Mouse (Mus musculus): ENCODE measurements at regions not wholly inside any gene's neighbourhood (a gene's known extent, or its start where the extent isn't known, plus 50 kb on each side); places are given as distances from the start of the nearest gene placed in this dataset.

DNA sequence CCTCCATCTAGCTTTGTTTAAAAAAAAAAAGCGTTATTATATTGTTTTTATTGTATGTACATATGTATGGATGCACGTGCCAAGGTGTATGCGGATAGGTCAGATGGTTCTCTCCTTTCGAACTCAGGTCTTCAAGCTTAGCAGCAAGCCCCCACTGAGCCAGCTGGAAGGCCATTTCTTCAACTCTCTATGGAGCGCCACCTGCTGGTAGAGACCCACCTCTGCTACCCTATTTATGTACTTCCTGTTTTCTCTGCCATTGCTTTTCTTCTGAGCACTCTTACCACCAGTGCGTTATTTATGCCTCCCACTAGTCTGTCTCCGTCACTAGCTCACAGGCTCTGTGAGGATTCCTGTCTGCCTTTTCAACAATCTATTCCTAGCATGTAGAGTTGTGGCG is 91.5 kb upstream of the Rpl38 start:
- TF ChIP-seq EP300 (IDR thresholded peaks at IDR 0.05; ENCODE audit: insufficient read depth, low read depth, low read length) (no peak), CTCF (IDR thresholded peaks at IDR 0.05) (peak; percentile 27; the same call in 1 of the 2 replicates), POLR2A (IDR thresholded peaks at IDR 0.05; ENCODE audit: insufficient read depth, low read depth, low read length) (no peak)
- WGBS: 81% methylated on average over 8 of the region's 8 CpGs
- intact Hi-C loops (cut with DNase I): no loop called here

DNA sequence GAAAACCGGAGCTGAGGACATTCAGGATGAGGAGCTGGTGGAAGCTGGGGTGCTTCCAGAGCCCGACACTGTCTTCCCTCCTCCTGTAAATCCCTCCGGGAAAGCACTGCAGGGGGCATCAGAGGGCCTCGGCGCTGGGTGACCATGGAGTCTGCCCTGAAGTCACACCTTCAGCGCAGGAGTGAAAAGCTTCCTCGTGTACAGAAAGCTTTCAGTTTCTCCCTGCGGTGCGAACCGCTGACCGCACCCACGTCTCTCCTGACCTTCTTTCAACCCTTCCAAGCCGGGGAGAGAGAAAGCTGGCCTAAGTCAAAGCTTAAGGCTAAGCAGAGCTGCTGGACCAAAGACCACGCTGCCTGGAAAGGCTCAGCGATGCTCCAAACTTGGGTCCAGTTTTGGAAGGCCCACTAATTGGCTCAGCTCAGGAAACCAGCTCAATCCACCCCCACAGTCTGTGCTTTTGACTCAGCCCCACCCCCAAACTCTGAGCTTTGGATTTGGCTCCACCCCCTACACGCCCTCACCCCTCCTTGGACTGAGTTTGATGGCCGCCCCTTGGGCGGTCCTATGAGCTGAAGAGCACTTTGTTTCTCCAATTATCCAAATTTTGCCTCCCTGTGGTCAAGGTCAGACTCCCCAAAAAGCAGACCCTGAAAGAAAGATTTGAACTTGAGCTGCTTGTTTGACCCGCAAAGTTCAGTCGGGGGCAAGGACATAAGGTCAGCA is 97.0 kb upstream of the Rpl38 start:
- Histone ChIP-seq H3K36me3 (ENCODE audit: control insufficient read depth, insufficient read depth, low read length) (no peaks in the 10 kb centered on the region), H3K27ac (no peak overlapping the region), H3K9ac (ENCODE audit: low read depth, low read length) (no peak overlapping the region), H3K79me2 (replicated peaks; ENCODE audit: control insufficient read depth, insufficient read depth, low read length) (no peaks in the 10 kb centered on the region), H3K4me3 (no peak overlapping the region), H3K27me3 (ENCODE audit: control insufficient read depth, insufficient read depth, low read length) (no peaks in the 10 kb centered on the region), H3K4me1 (ENCODE audit: control insufficient read depth, insufficient read depth, low read length) (no peaks in the 10 kb centered on the region; the same call in 1 of the 2 replicates)
- intact Hi-C loops (cut with DNase I): no loop called here
- no peak for TF ChIP-seq EP300 (IDR thresholded peaks at IDR 0.05; ENCODE audit: insufficient read depth, low read depth, low read length)
- no peak for TF ChIP-seq POLR2A (IDR thresholded peaks at IDR 0.05; ENCODE audit: insufficient read depth, low read depth, low read length)
- peak; percentile 49 for TF ChIP-seq CTCF (IDR thresholded peaks at IDR 0.05)
- 26% methylated on average over 20 of the region's 20 CpGs for WGBS
- DNase-seq: no peak

More for the DNA sequence above, 91.5 kb upstream of the Rpl38 start:
- H3K9ac ChIP-seq (ENCODE audit: low read depth, low read length): no peak overlapping the region
- DNase-seq: no peak
- no peaks in the 10 kb centered on the region for H3K36me3 ChIP-seq (ENCODE audit: control insufficient read depth, insufficient read depth, low read length)
- H3K27ac ChIP-seq: no peak overlapping the region
- no peaks in the 10 kb centered on the region for H3K27me3 ChIP-seq (ENCODE audit: control insufficient read depth, insufficient read depth, low read length)
- H3K4me1 ChIP-seq (ENCODE audit: control insufficient read depth, insufficient read depth, low read length): no peaks in the 10 kb centered on the region
- no peak overlapping the region for H3K4me3 ChIP-seq
- no peaks in the 10 kb centered on the region for H3K79me2 ChIP-seq (replicated peaks; ENCODE audit: control insufficient read depth, insufficient read depth, low read length)

DNA sequence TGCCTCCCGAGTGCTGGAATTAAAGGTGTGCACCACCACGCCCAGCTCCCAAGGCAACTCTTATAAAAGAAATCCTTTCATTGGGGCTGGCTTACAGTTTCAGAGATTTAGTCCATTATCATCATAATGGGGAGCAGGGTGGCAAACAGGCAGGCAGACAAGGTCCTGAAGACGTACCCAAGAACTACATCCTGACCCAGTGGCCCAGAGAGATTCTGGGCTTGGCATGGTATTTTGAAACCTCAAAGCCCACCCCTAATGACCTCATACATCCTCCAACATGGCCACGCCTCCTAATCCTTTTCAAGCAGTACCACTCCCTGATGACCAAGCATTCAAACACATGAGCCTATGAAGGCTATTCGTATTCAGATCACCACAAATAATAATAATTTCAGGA is 98.2 kb upstream of the Rpl38 start:
- 88% methylated on average over 5 of the region's 5 CpGs for WGBS
- Histone ChIP-seq H3K79me2 (replicated peaks; ENCODE audit: control insufficient read depth, insufficient read depth, low read length) (no peaks in the 10 kb centered on the region), H3K36me3 (ENCODE audit: control insufficient read depth, insufficient read depth, low read length) (no peaks in the 10 kb centered on the region), H3K9ac (ENCODE audit: low read depth, low read length) (no peak overlapping the region), H3K4me3 (no peak overlapping the region), H3K27me3 (ENCODE audit: control insufficient read depth, insufficient read depth, low read length) (no peaks in the 10 kb centered on the region), H3K4me1 (ENCODE audit: control insufficient read depth, insufficient read depth, low read length) (no peaks in the 10 kb centered on the region; the same call in 1 of the 2 replicates), H3K27ac (no peak overlapping the region)
- TF ChIP-seq POLR2A (IDR thresholded peaks at IDR 0.05; ENCODE audit: insufficient read depth, low read depth, low read length) (no peak), CTCF (IDR thresholded peaks at IDR 0.05) (no peak), EP300 (IDR thresholded peaks at IDR 0.05; ENCODE audit: insufficient read depth, low read depth, low read length) (no peak)
- intact Hi-C loops (cut with DNase I): no loop called here
- no peak for DNase-seq

DNA sequence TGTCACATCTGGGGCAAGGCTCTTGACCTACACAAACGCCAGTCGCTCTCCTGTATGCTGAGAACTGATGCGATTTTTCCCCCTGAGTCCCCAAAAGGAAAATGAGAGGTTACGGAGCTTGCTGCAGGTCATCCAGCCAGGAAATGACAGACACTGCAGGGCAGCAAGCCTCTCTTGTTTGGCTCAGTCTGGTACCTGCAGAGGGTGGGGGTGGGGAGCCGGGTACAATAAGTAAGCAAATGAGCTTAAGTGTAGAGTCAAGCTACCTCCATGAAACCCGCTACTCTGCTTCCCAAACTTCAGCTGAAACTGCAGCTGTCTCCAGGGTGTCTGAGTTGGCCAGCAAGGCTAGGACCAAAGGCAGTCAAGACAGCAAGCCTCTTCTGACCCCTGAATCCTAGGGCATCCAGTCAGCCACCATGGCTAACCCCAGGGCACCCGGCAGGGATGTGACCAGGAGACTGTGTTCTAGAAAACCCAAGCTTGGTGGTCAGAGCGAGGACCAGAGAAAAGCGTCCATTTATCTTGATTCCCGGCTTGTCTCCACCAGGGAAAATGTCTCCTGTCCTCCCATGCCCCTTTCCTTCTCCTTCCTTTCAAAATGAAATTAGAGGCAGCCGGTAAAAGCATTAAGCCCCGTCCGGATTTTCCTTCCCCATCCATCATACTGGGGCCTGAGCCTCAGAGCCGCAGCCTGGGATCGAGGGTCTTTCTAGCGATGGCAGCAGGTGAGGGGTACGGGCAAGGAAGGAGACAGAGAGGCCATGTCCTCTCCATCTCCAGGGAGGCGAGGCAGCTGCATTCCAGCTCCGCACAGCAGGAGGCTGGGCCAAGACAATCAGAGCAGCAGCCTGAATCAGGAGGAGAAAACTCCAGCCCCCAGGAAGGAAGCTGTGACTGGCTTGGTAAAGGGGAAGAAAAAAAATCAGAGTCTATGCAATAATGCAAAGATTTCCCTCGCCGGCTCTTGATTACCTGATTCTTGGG is 100.2 kb upstream of the Rpl38 start:
- Histone ChIP-seq H3K79me2 (replicated peaks; ENCODE audit: control insufficient read depth, insufficient read depth, low read length) (no peaks in the 10 kb centered on the region), H3K9ac (ENCODE audit: low read depth, low read length) (no peak overlapping the region), H3K36me3 (ENCODE audit: control insufficient read depth, insufficient read depth, low read length) (no peaks in the 10 kb centered on the region), H3K4me1 (ENCODE audit: control insufficient read depth, insufficient read depth, low read length) (no peaks in the 10 kb centered on the region; the same call in 1 of the 2 replicates), H3K4me3 (no peak overlapping the region), H3K27me3 (ENCODE audit: control insufficient read depth, insufficient read depth, low read length) (no peaks in the 10 kb centered on the region), H3K27ac (no peak overlapping the region)
- 10% methylated on average over 21 of the region's 21 CpGs for WGBS
- intact Hi-C loops (cut with DNase I): no loop called here
- TF ChIP-seq POLR2A (IDR thresholded peaks at IDR 0.05; ENCODE audit: insufficient read depth, low read depth, low read length): no peak
- TF ChIP-seq EP300 (IDR thresholded peaks at IDR 0.05; ENCODE audit: insufficient read depth, low read depth, low read length): no peak
- TF ChIP-seq CTCF (IDR thresholded peaks at IDR 0.05): no peak
- no peak for DNase-seq

DNA sequence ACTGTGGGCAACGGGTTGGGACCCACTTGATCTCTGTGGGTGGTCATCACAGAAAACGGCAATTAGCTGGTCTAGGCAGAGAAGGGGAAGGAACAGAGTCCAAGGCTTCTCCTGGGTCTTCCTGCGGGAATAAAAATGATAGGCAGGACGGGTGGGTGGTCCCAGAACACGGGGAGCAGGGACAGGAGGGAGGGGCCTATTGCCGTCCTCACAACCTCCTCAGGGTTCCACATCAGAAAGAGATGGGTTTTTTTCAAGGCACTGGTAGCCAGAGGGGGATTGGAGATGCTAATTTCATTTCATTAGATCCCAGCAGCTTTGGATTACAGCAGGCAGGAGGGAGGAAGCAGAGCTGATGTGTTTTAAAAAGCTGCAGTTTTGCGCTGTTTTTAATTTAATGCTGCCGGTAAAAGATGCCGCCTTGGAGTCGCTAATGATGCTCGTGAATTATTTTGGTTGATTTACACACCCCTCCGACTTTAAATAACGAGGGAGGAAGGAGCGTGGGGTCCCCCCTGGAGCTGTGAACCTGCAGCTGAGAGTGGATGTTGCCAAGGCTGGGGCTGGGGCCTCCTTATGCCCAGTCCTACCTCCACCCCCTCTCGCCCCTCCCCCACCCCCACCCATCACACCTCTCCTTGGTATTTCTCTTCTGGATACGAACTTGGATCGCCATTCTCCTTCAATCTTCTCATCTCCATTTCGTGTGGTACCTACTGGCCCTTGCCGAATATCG is 101.1 kb upstream of the Rpl38 start:
- no peaks in the 10 kb centered on the region for H3K27me3 ChIP-seq (ENCODE audit: control insufficient read depth, insufficient read depth, low read length)

More for the DNA sequence above, 101.1 kb upstream of the Rpl38 start:
- no peaks in the 10 kb centered on the region for H3K79me2 ChIP-seq (replicated peaks; ENCODE audit: control insufficient read depth, insufficient read depth, low read length)
- DNase-seq: no peak
- TF ChIP-seq POLR2A (IDR thresholded peaks at IDR 0.05; ENCODE audit: insufficient read depth, low read depth, low read length): no peak
- no peak overlapping the region for H3K9ac ChIP-seq (ENCODE audit: low read depth, low read length)
- H3K4me1 ChIP-seq (ENCODE audit: control insufficient read depth, insufficient read depth, low read length): no peaks in the 10 kb centered on the region; the same call in 1 of the 2 replicates
- H3K27ac ChIP-seq: no peak overlapping the region
- no peaks in the 10 kb centered on the region for H3K36me3 ChIP-seq (ENCODE audit: control insufficient read depth, insufficient read depth, low read length)
- 12% methylated on average over 20 of the region's 20 CpGs for WGBS
- intact Hi-C loops (cut with DNase I): no loop called here
- H3K4me3 ChIP-seq: no peak overlapping the region

All from heart, adult 2 months (tissue).